Mouse (Mus musculus) stomach, embryonic 14.5 days (tissue): ENCODE measurements around the gene Trim2. TPM values are rescaled to one million over a fixed set of nuclear protein-coding genes. Genes with fewer than 3 reads are reported as not detected.

Experiments
- ATAC-seq: fragments of 200-750 bp; cut with Nextera tagmentation; 2 replicates; pipeline ENCODE4 v1.8.0; 2017; ENCODE audit warnings: low read depth, moderate TSS enrichment; ENCODE audit not compliant: insufficient number of reproducible peaks, insufficient read depth, low FRiP score
- H3K27ac ChIP-seq: fragments of 300-500 bp; sonication (generic); 2 replicates; pipeline ENCODE4 v1.5.1; 2014; ENCODE audit warnings: mild to moderate bottlenecking, low read length, moderate library complexity, mixed read lengths
- H3K27me3 ChIP-seq: fragments of 300-500 bp; sonication (generic); 2 replicates; pipeline ENCODE4 v1.6.1; 2014; ENCODE audit warnings: low read length, control low read depth, mixed read lengths; ENCODE audit not compliant: control insufficient read depth, insufficient read depth
- H3K36me3 ChIP-seq: fragments of 300-500 bp; sonication (generic); 2 replicates; pipeline ENCODE4 v1.6.1; 2014; ENCODE audit warnings: mild to moderate bottlenecking, control low read depth, low read length, moderate library complexity, mixed read lengths; ENCODE audit not compliant: control insufficient read depth, insufficient read depth
- H3K4me1 ChIP-seq: fragments of 300-500 bp; sonication (generic); 2 replicates; pipeline ENCODE4 v1.6.1; 2014; ENCODE audit warnings: low read length, control low read depth, mixed read lengths; ENCODE audit not compliant: control insufficient read depth, insufficient read depth
- H3K4me2 ChIP-seq: fragments of 300-500 bp; sonication (generic); replicated peaks from 2 replicates; pipeline ENCODE4 v1.6.1; 2014; ENCODE audit warnings: low read depth, low read length, control low read depth
- H3K4me3 ChIP-seq: fragments of 300-500 bp; sonication (generic); 2 replicates; pipeline ENCODE4 v1.5.1; 2014; ENCODE audit warnings: low read depth, low read length, control low read depth
- H3K9ac ChIP-seq: fragments of 300-500 bp; sonication (generic); replicated peaks from 2 replicates; pipeline ENCODE4 v1.6.1; 2014; ENCODE audit warnings: low read depth, mild to moderate bottlenecking, control low read depth, low read length, moderate library complexity, mixed read lengths
- H3K9me3 ChIP-seq: fragments of 300-500 bp; sonication (generic); 2 replicates; pipeline ENCODE4 v1.6.1; 2016; ENCODE audit warnings: low read depth, low read length, control low read depth; ENCODE audit not compliant: control insufficient read depth
- WGBS: fragments of 180-500 bp; shearing (Covaris S2); extraction: QIAGEN DNeasy Blood & Tissue Kit; methylation state at CpG from one replicate; pipeline ENCODE4 v1.1.7; 2014; 5-methylcytosine and 5-hydroxymethylcytosine counted together
- polyA plus RNA-seq: library from polyadenylated mRNA; unstranded; fragments of >200 nt; fragmentation: Nextera tagmentation; extraction: Ambion mirVana; gene quantifications from 2 replicates; pipeline ENCODE4 v1.2.1, GENCODE M21; 2014

The Trim2 gene
- polyA plus RNA-seq, 1 experiment from 2014 or later, result 37.1 TPM

DNA sequence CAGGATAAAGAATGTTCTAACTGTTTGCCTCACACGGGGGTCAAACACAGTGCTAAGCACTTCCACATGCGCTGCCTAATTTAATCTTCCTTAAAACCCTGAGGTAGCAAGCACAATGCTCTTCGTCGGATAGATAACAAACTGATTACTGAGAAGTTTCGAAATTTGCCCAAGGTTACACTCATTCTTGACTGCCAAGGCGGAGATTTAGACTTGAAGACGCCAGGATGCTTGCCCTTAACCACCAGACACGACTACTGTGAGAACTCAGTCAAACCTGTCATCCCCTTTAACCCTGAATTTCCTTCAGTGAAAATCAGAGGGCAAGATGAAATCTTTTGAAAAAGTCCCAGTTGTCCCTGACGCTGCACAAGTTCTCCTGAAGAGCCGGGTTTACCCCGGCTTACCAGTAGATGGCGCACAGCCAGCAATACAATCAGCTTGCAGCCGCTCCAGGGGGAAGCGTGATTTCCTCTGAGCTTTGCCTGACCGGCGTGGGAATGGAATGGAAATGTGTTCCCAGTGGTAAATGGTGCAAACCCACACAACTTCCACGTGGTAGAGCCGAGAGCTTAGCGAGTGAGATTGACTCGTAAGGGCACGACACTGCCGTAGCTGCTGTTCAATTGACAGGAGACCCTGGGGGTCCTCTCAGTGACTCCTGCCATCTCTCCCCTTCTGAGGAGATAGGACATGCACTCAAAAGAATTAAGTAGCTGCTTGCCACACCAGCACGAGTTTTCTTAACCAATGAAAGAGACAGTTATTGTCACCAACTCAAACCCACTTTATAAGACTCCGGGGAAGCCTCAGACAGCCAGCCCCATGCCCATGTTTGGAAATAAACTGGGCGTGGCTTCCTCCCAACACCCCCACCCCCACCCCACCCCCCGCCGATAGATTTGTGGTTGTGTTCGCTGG, 38.3 kb upstream of the Trim2 start:
- H3K27me3 ChIP-seq, result no peaks in the 10 kb centered on the region
- peak overlapping the region; percentile 30 for H3K4me3 ChIP-seq
- ATAC-seq, result no peak; the same call in 1 of the 2 replicates
- H3K4me1 ChIP-seq, result peaks cover 15% of the 10 kb centered on the region; the same call in 1 of the 2 replicates
- WGBS, result 9% methylated on average over 28 of the region's 28 CpGs
- peak overlapping the region; percentile 76 for H3K4me2 ChIP-seq
- H3K27ac ChIP-seq, result no peak overlapping the region
- H3K9ac ChIP-seq, result no peak overlapping the region
- no peaks in the 10 kb centered on the region for H3K9me3 ChIP-seq
- no peaks in the 10 kb centered on the region for H3K36me3 ChIP-seq

DNA sequence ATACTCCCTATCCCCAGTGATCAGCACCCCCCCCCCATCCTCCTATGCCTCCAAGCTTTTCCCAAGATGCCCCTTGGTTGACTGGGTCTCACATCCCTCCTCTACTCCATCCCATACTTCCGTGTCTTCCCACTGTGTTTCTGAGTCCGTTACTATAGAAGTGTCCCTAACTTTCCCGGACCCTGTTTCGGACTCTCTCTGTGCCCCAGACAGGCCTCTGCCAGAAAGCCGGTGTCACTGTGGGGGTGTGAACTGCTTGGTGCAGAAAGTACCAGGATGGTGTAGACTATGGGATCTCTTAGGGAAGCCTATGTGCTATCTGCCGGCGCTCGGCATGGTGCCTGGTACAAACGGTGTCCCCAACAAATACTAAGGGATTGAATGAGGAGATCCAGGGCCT, 36.4 kb upstream of the Trim2 start:
- Histone ChIP-seq H3K4me1 (peaks cover 15% of the 10 kb centered on the region; the same call in 1 of the 2 replicates), H3K4me2 (no peak overlapping the region), H3K36me3 (no peaks in the 10 kb centered on the region), H3K9ac (no peak overlapping the region), H3K4me3 (no peak overlapping the region), H3K9me3 (no peaks in the 10 kb centered on the region), H3K27ac (no peak overlapping the region), H3K27me3 (no peaks in the 10 kb centered on the region)
- no peak for ATAC-seq
- WGBS, result 87% methylated on average over 9 of the region's 9 CpGs

DNA sequence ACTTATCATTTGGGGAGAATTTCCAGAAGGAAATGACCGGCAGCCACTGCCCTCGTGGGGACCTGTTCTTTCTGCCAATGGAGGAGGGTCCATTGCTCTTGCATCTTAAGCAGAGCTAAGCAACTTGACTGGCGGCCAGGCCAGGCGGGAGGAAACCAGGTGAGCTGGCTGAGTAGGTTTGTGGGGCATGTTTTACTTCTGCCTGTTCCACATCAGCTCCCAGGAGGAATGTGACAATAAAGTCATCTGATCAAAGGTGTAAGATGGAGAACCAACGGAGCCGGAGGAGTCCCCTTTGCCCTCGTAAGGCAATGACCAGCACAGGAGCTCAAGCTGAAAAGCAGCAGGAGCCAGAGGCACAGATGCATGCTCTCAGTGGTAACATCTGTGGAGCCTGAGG, 35.1 kb upstream of the Trim2 start:
- no peak overlapping the region for H3K9ac ChIP-seq
- no peaks in the 10 kb centered on the region for H3K36me3 ChIP-seq
- H3K9me3 ChIP-seq, result no peaks in the 10 kb centered on the region
- H3K4me1 ChIP-seq, result peaks cover 15% of the 10 kb centered on the region; the same call in 1 of the 2 replicates
- no peak overlapping the region for H3K4me2 ChIP-seq
- 63% methylated on average over 7 of the region's 7 CpGs for WGBS
- H3K27me3 ChIP-seq, result no peaks in the 10 kb centered on the region
- H3K4me3 ChIP-seq, result no peak overlapping the region
- ATAC-seq, result no peak
- no peak overlapping the region for H3K27ac ChIP-seq

DNA sequence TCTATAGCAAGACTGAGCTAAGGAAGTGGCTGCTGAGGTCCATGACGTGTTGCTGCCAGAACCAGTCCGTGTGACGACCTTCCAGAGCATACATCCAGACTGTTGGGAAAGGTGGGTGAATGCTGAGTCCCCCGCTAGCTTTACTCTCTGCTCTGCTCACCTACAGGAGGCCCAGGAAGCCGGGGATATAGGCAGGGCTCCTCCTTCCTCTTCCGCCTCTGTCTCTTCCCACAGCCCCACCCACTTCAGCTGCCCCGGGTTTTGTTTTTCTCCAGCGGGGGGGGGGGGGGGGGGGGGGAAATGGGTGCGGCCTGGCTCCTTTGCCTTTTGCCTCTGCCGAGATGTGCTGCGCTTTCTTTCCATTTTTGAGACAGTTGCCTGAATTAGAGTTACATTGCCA, 30.9 kb upstream of the Trim2 start:
- 32% methylated on average over 11 of the region's 11 CpGs for WGBS
- Histone ChIP-seq H3K4me3 (no peak overlapping the region), H3K9ac (no peak overlapping the region), H3K36me3 (no peaks in the 10 kb centered on the region), H3K4me1 (peaks cover 15% of the 10 kb centered on the region; the same call in 1 of the 2 replicates), H3K9me3 (no peaks in the 10 kb centered on the region), H3K27me3 (no peaks in the 10 kb centered on the region), H3K4me2 (no peak overlapping the region), H3K27ac (no peak overlapping the region)
- no peak for ATAC-seq

DNA sequence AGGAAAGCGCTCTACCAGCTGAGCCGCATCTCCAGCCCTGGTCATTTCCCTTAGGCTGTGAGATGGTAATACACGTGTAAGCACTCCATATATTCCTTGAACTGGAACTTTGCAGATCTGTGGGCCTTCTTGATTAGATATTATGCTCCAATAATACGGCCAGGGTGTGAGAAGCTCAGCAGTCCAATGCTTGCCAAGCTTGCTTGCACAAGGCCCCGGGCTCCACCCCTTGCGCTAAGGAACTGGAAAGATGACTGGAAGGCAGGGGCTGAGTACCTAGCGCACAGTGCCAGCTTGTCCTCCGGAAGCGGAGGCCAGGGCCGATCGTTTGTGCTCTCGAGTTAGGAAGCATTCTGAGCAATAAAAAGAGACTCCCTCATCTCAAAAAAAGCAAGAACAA, 29.7 kb upstream of the Trim2 start:
- WGBS, result 89% methylated on average over 12 of the region's 12 CpGs
- Histone ChIP-seq H3K9me3 (no peaks in the 10 kb centered on the region), H3K9ac (no peak overlapping the region), H3K4me1 (peaks cover 15% of the 10 kb centered on the region; the same call in 1 of the 2 replicates), H3K36me3 (no peaks in the 10 kb centered on the region), H3K4me3 (no peak overlapping the region), H3K27me3 (no peaks in the 10 kb centered on the region), H3K4me2 (no peak overlapping the region), H3K27ac (no peak overlapping the region)
- ATAC-seq, result no peak

DNA sequence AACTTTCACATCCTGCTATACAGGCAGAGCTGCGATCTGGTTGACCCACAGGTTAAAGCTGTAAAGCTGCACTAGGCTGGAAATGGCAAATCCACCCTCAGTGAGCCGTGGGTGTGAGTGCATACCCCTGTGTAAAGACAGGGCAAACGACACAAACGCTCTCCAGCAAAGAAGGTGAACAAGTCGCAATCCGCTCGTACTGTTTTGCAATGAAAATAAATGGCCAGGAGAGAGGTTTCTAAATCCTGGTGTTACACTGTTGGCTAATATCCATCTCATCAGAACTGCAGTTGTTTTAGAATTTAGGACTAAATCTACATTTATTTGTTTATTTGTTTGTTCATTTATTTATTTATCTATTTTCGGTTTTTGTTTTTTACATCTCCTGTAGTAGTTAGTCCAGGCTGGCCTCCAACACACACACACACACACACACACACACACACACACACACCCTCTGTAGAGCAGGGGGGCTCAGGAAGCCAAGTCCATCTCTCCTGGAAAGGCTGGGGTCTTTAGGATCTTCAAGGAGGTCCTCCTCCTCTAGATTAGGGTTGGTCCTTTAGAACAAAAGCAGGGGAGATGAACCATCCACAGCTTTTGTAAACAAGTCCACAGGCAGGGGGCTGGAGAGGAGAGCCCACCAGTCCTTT, 28.9 kb upstream of the Trim2 start:
- Histone ChIP-seq H3K27me3 (no peaks in the 10 kb centered on the region), H3K9me3 (no peaks in the 10 kb centered on the region), H3K36me3 (no peaks in the 10 kb centered on the region), H3K9ac (no peak overlapping the region), H3K27ac (no peak overlapping the region), H3K4me3 (no peak overlapping the region), H3K4me1 (peaks cover 15% of the 10 kb centered on the region; the same call in 1 of the 2 replicates), H3K4me2 (no peak overlapping the region)
- ATAC-seq, result no peak
- WGBS, result 48% methylated on average over 8 of the region's 8 CpGs

DNA sequence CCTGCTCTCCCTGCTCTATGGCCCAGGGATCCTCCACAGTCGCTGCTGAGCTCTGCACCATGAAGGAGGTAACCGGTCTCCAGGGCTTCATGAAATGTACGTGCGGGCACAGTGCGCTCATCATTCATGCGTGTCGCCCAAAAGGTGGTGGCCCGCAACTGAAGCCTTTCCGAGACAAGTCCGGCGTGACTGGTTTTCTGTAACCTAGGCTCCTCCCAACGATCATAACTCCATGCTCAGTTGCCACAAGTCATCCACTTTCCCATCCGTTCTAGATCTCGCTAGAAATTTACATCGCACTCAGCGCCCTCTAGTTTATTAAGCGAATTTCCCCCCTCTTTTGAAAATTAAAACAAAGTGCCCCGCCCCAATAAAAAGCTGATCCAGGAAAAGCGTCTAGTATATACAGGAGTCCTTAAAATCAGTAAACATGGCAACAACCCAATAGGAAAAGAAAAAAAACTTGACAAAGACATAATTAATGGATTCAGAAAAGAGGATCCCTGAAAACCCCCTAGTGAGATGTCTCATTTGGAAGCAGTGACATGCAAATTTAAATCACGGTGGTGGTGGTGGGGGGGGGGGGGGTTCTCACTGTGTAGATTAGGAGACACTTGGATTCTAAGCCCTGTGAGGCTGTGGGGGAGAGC, 28.2 kb upstream of the Trim2 start:
- WGBS, result 11% methylated on average over 20 of the region's 20 CpGs
- H3K27ac ChIP-seq, result no peak overlapping the region

More for the DNA sequence above, 28.2 kb upstream of the Trim2 start:
- peak overlapping the region; percentile 25; the same call in 1 of the 2 replicates for H3K4me2 ChIP-seq
- H3K9ac ChIP-seq, result no peak overlapping the region
- H3K4me3 ChIP-seq, result no peak overlapping the region
- H3K9me3 ChIP-seq, result no peaks in the 10 kb centered on the region
- H3K27me3 ChIP-seq, result no peaks in the 10 kb centered on the region
- peaks cover 15% of the 10 kb centered on the region; the same call in 1 of the 2 replicates for H3K4me1 ChIP-seq
- no peaks in the 10 kb centered on the region for H3K36me3 ChIP-seq
- ATAC-seq, result no peak
